In the genomic region with DNA sequence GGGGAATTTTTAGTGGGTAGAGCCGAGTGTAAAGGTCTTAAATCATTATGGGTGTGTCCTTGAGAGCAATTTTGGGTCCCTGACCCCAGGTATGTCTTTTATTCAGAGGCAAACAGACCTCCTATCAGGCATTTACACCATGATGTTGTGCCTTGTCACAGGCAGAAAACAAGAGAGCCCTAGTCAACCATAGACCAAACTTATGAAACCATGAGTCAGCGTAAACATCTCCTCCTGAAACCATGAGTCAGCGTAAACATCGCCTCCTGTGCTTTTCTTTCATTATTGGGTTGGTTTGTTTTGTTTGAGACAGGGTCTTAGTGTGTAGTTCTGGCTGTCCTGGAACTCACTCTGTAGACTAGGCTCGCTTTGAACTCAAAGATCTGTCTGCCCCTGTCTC, we compare ENCODE assay signal across 21 mouse cellular contexts. TPM values are rescaled to one million over a fixed set of nuclear protein-coding genes. Genes with fewer than 3 reads are reported as not detected.
DNase-seq lines count a peak whose midpoint lies in the region; ATAC-seq and TF ChIP-seq lines count a peak whose summit lies in the region.
"Had no signal": no experiment of that assay in that cellular context is flagged by ENCODE, and none has a peak within 500 bp of the region (broad histone marks: within the 10 kb centered on the region; RNA-seq: fewer than 3 reads in every experiment).

No protein-coding gene starts in this region.

- no peak overlapping the region for H3K9ac ChIP-seq in liver, adult 2 months (ENCODE audit: low read depth, low read length)
- no peak overlapping the region for H3K9ac ChIP-seq in liver, embryonic 11.5 days (ENCODE audit: low read depth, low read length)
- H3K9ac ChIP-seq in CH12.LX (ENCODE audit: insufficient read depth, low read depth): no peak overlapping the region
- no peak overlapping the region for H3K9ac ChIP-seq in kidney, embryonic 14.5 days (ENCODE audit: low read depth, low read length)
- H3K9ac ChIP-seq: embryonic facial prominence, embryonic 12.5 days; forebrain, embryonic 15.5 days; heart, embryonic 15.5 days had no signal

- H3K36me3 ChIP-seq in liver, adult 2 months (ENCODE audit: control insufficient read depth, insufficient read depth, low read length): no peaks in the 10 kb centered on the region
- no peaks in the 10 kb centered on the region for H3K36me3 ChIP-seq in liver, embryonic 11.5 days (ENCODE audit: control insufficient read depth, insufficient read depth, low read length)
- no peaks in the 10 kb centered on the region for H3K36me3 ChIP-seq in CH12.LX (replicated peaks in 1 of 2; ENCODE audit: control insufficient read depth in 1 of 2, insufficient read depth in 1 of 2, low read length in 1 of 2)
- H3K36me3 ChIP-seq in kidney, embryonic 14.5 days (ENCODE audit: control insufficient read depth, insufficient read depth, low read length): no peaks in the 10 kb centered on the region
- H3K36me3 ChIP-seq: embryonic facial prominence, embryonic 12.5 days; forebrain, embryonic 15.5 days; heart, embryonic 15.5 days had no signal

- no peak; the same call in 1 of the 2 replicates for ATAC-seq in liver, embryonic 11.5 days (replicated peaks; ENCODE audit: low FRiP score)
- no peak for ATAC-seq in kidney, embryonic 14.5 days (ENCODE audit: low FRiP score, low TSS enrichment)
- ATAC-seq: CD4-positive, CD25-positive, alpha-beta regulatory T cell, adult 4 months; forebrain, embryonic 15.5 days; hindbrain, embryonic 16.5 days had no signal

- peak; percentile 42 for DNase-seq in liver, adult 2 months (ENCODE audit: extremely low read depth, low read depth, low spot score)
- DNase-seq in liver, embryonic 11.5 days (ENCODE audit: low spot score): no peak
- no peak for DNase-seq in CH12.LX (ENCODE audit: extremely low read depth)
- peak; percentile 14 for DNase-seq in adipocyte (ENCODE audit: low spot score)
- DNase-seq in spleen, adult 18-20 months: no peak
- DNase-seq: adrenal gland, adult 8-10 months; adrenal gland, postnatal 36 days; cerebellum, adult 11 months; cerebellum, adult 8-10 months; cerebellum, postnatal 14 days; gastrocnemius, postnatal 36 days; heart, adult 11 months; heart, postnatal 14 days had no signal

- no peak overlapping the region for H3K4me3 ChIP-seq in liver, adult 2 months (ENCODE audit: insufficient read depth, low read depth, low read length)
- no peak overlapping the region for H3K4me3 ChIP-seq in liver, embryonic 11.5 days (ENCODE audit: low read depth, low read length)
- H3K4me3 ChIP-seq in CH12.LX (replicated peaks in 1 of 3; ENCODE audit: low read depth in 2 of 3, low read length in 2 of 3, poor library complexity in 1 of 3): no peak overlapping the region
- no peak overlapping the region for H3K4me3 ChIP-seq in kidney, embryonic 14.5 days (ENCODE audit: low read length)
- H3K4me3 ChIP-seq: embryonic facial prominence, embryonic 12.5 days; forebrain, embryonic 15.5 days; heart, embryonic 15.5 days had no signal

- TF ChIP-seq EP300 in CH12.LX (IDR thresholded peaks at IDR 0.05; ENCODE audit: low read length): no peak

- dilution Hi-C loops in CH12.LX (cut with MboI; ENCODE audit: extremely low pct_ligation_motif_present, extremely low pct_unique_long_range_greater_than_20kb, low sequenced_read_pairs): no loop called here

- H3K79me2 ChIP-seq in liver, adult 2 months (ENCODE audit: control insufficient read depth, insufficient read depth, low read length): peaks cover 8% of the 10 kb centered on the region; the same call in 1 of the 2 replicates
- no peaks in the 10 kb centered on the region for H3K79me2 ChIP-seq in CH12.LX (replicated peaks; ENCODE audit: control insufficient read depth, extremely low read depth, insufficient read depth, poor library complexity, severe bottlenecking)

- H3K4me1 ChIP-seq in liver, adult 2 months (ENCODE audit: control insufficient read depth, insufficient read depth, low read length): peaks cover 7% of the 10 kb centered on the region
- H3K4me1 ChIP-seq in liver, embryonic 11.5 days (replicated peaks; ENCODE audit: control insufficient read depth, insufficient read depth, low read length): no peaks in the 10 kb centered on the region
- H3K4me1 ChIP-seq in CH12.LX (ENCODE audit: control insufficient read depth in 1 of 2, insufficient read depth in 2 of 2): peaks cover 0 to 3% of the 10 kb centered on the region in 2 experiments; a peak in 1 of 4 replicates
- no peaks in the 10 kb centered on the region for H3K4me1 ChIP-seq in kidney, embryonic 14.5 days (ENCODE audit: control insufficient read depth, insufficient read depth, low read length)

- TF ChIP-seq POLR2A in liver, adult 2 months (IDR thresholded peaks at IDR 0.05; ENCODE audit: extremely low read depth, insufficient read depth, low read length): no peak
- no peak for TF ChIP-seq POLR2A in CH12.LX (IDR thresholded peaks at IDR 0.05; ENCODE audit: low read depth, low read length)

- no peak overlapping the region for H3K27ac ChIP-seq in liver, adult 2 months (replicated peaks; ENCODE audit: insufficient read depth, low read depth, low read length)
- H3K27ac ChIP-seq in liver, embryonic 11.5 days (ENCODE audit: low read depth, low read length): no peak overlapping the region
- H3K27ac ChIP-seq in CH12.LX (ENCODE audit: insufficient read depth, low read depth): no peak overlapping the region
- H3K27ac ChIP-seq in kidney, embryonic 14.5 days (ENCODE audit: low read depth, low read length): no peak overlapping the region
- H3K27ac ChIP-seq: embryonic facial prominence, embryonic 12.5 days; forebrain, embryonic 15.5 days; heart, embryonic 15.5 days had no signal

- H3K27me3 ChIP-seq in liver, adult 2 months (ENCODE audit: control insufficient read depth, insufficient read depth, low read length): no peaks in the 10 kb centered on the region
- H3K27me3 ChIP-seq in liver, embryonic 11.5 days (replicated peaks; ENCODE audit: control insufficient read depth, insufficient read depth, low read length): peaks cover 15% of the 10 kb centered on the region; the same call in 1 of the 2 replicates
- peaks cover 91% of the 10 kb centered on the region for H3K27me3 ChIP-seq in CH12.LX (replicated peaks)
- H3K27me3 ChIP-seq in kidney, embryonic 14.5 days (ENCODE audit: control insufficient read depth, insufficient read depth, low read length): 0 out of 2 replicates have a peak, but pooled peaks cover 3% of the 10 kb centered on the region
- H3K27me3 ChIP-seq: forebrain, embryonic 15.5 days had no signal

- H3K9me3 ChIP-seq in liver, embryonic 11.5 days (ENCODE audit: control insufficient read depth, low read length): no peaks in the 10 kb centered on the region
- H3K9me3 ChIP-seq in CH12.LX (replicated peaks; ENCODE audit: low read length): no peaks in the 10 kb centered on the region
- no peaks in the 10 kb centered on the region for H3K9me3 ChIP-seq in kidney, embryonic 14.5 days (ENCODE audit: control insufficient read depth, low read length)
- H3K9me3 ChIP-seq: embryonic facial prominence, embryonic 12.5 days; forebrain, embryonic 15.5 days; heart, embryonic 15.5 days had no signal

- in situ Hi-C loops in CH12.LX (cut with MboI; ENCODE audit: low pct_ligation_motif_present, low pct_unique_long_range_greater_than_20kb, low sequenced_read_pairs): no loop called here

- TF ChIP-seq CTCF in liver, adult 2 months (IDR thresholded peaks at IDR 0.05; ENCODE audit: low read depth, low read length): no peak
- no peak for TF ChIP-seq CTCF in CH12.LX (conservative IDR thresholded peaks at IDR 0.05 in 1 of 2, IDR thresholded peaks at IDR 0.05 in 1 of 2; ENCODE audit: low read depth in 2 of 2, low read length in 2 of 2)

- TF ChIP-seq RAD21 in CH12.LX (IDR thresholded peaks at IDR 0.05; ENCODE audit: low read depth, low read length): no peak

- no peak overlapping the region for H3K4me2 ChIP-seq in liver, embryonic 11.5 days
- no peak overlapping the region; the same call in 1 of the 2 replicates for H3K4me2 ChIP-seq in CH12.LX (ENCODE audit: insufficient read depth, low read depth, poor library complexity, severe bottlenecking)
- H3K4me2 ChIP-seq in kidney, embryonic 14.5 days (replicated peaks; ENCODE audit: low read depth, low read length): no peak overlapping the region
- H3K4me2 ChIP-seq: embryonic facial prominence, embryonic 12.5 days; forebrain, embryonic 15.5 days; heart, embryonic 15.5 days had no signal

- 75% methylated on average over 5 of the region's 5 CpGs for WGBS in liver, adult 2 months
- 78% methylated on average over 5 of the region's 5 CpGs for WGBS in liver, embryonic 11.5 days
- 82% methylated on average over 5 of the region's 5 CpGs for WGBS in kidney, embryonic 14.5 days

TF ChIP-seq in CH12.LX, 34 proteins besides CTCF, POLR2A, EP300 and RAD21:
- TF ChIP-seq MAFK (IDR thresholded peaks at IDR 0.05; ENCODE audit: insufficient replicate concordance, low read length) (peak; percentile 94), JUND (conservative IDR thresholded peaks at IDR 0.05; ENCODE audit: low read depth, low read length) (no peak), TBP (conservative IDR thresholded peaks at IDR 0.05; ENCODE audit: low read depth, low read length) (no peak)
TF ChIP-seq in CH12.LX: peak in this region for 1.

RNA-seq across cellular contexts. Expression of gene Aspg, which starts 3.3 kb away (rescaled TPM):
- total RNA-seq in liver, adult 2 months (2014; rRNA removed): 162 and 179 TPM in 2 replicates
- 398 and 612 TPM in 2 replicates for polyA plus RNA-seq in liver, adult 2 months (2012; rRNA removed)
- polyA plus RNA-seq in liver, embryonic 11.5 days (2014; fragmentation: Nextera tagmentation; extraction: Ambion mirVana): 0.38 and 0.73 TPM in 2 replicates
- total RNA-seq in CH12.LX (2012; rRNA removed) (not detected in 2 replicates), CH12.LX (2014; rRNA removed) (not detected in 2 replicates)
- polyA plus RNA-seq in CH12.LX (2012; ENCODE audit: insufficient read length, low read depth): not detected in 2 replicates
- 1.1 TPM in 2 replicates for polyA plus RNA-seq in kidney, embryonic 14.5 days (2014; fragmentation: Nextera tagmentation; extraction: Ambion mirVana)
- total RNA-seq: common myeloid progenitor, adult 5-6 weeks; gastrocnemius, adult 8-10 months had no signal
- polyA plus RNA-seq: CD4-positive, CD25-positive, alpha-beta regulatory T cell, adult 4 months had no signal

RNA-seq across cellular contexts. Expression of gene Kif26a, which starts 42.8 kb away (rescaled TPM):
- 0.27 and 0.28 TPM in 2 replicates for total RNA-seq in liver, adult 2 months (2014; rRNA removed)
- 0.77 and 0.84 TPM in 2 replicates for polyA plus RNA-seq in liver, adult 2 months (2012; rRNA removed)
- 0.52 and 0.59 TPM in 2 replicates for polyA plus RNA-seq in liver, embryonic 11.5 days (2014; fragmentation: Nextera tagmentation; extraction: Ambion mirVana)
- total RNA-seq in CH12.LX (2012; rRNA removed): not detected in 2 replicates
- not detected in 2 replicates for total RNA-seq in CH12.LX (2014; rRNA removed)
- not detected in 2 replicates for polyA plus RNA-seq in CH12.LX (2012; ENCODE audit: insufficient read length, low read depth)
- polyA plus RNA-seq in kidney, embryonic 14.5 days (2014; fragmentation: Nextera tagmentation; extraction: Ambion mirVana): 2.2 and 3.8 TPM in 2 replicates
- total RNA-seq: common myeloid progenitor, adult 5-6 weeks had no signal
- polyA plus RNA-seq: CD4-positive, CD25-positive, alpha-beta regulatory T cell, adult 4 months had no signal

Comparison
In these comparisons a context has a peak if more than half of its experiments do, and no peak if none do; other contexts are left out.
1. DNase-seq: peak in liver, adult 2 months (single experiment) and adipocyte (single experiment); none in liver, embryonic 11.5 days (single experiment), CH12.LX (single experiment) and spleen, adult 18-20 months (0 of 2).
2. RNA of gene Aspg, which starts 3.3 kb away (polyA plus RNA-seq): 398 to 612 TPM in liver, adult 2 months; 1.1 TPM in kidney, embryonic 14.5 days, 0.38 to 0.73 TPM in liver, embryonic 11.5 days and not detected in CH12.LX; every median in the first group is over 100 times any median in the second.